Mouse (Mus musculus) E14TG2a.4 (cell line): ENCODE measurements around the gene Pde4a.

ENCODE experiments used
- CTCF ChIP-seq: conservative IDR thresholded peaks from 2 replicates; pipeline ENCODE4 v1.5.1; 2014; ENCODE audit warnings: low read length
- NANOG ChIP-seq: IDR thresholded peaks from 2 replicates; pipeline ENCODE4 v1.6.1; 2014; ENCODE audit warnings: borderline replicate concordance, low read length, mixed read lengths

DNA sequence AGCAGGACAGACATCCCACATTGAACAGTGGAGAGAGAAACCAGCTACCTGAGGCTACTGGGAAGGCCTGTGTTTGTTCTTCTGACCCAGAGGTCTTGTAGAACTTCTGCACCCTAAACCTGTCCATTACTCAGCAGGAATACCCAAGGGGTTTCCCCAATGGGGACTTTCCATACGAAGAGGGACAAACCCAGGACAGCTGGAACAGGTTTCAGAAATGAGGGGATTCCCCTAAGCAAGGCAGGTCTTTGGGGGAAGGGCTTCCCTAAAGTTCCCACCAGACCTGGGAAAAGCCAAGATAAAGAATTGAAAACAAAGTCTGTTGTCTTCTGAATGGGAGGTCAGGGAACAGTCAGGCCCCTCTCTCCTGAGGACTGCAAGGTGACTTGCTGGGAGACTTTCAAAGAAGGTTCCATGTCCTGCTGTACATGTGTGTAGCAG lies 29.6 kb upstream of the Pde4a start:
- no peak for TF ChIP-seq CTCF
- no peak for TF ChIP-seq NANOG
